Mouse (Mus musculus) adrenal gland, postnatal 14 days (tissue): ENCODE data around the gene Hdac1. TPM values are rescaled to one million over a fixed set of nuclear protein-coding genes. Genes with fewer than 3 reads are reported as not detected.

Experiments
- DNase-seq: peaks from one replicate; pipeline ENCODE4 v3.0.0; 2021; ENCODE audit warnings: mixed read lengths
- total RNA-seq: library from RNA; stranded (reverse); gene quantifications from 2 replicates; pipeline ENCODE4 v1.2.3, GENCODE M21; 2021

Hdac1 gene
- total RNA-seq, 1 experiment from 2014 or later: 55.7 TPM

- no peak for DNase-seq
Measured at GRCm38 (mm10) chr4:129510723-129511412, 31.6 kb downstream of the Hdac1 start.

- no peak for DNase-seq
Measured at GRCm38 (mm10) chr4:129509650-129510049, 32.9 kb downstream of the Hdac1 start.

- DNase-seq: peak; percentile 32
Measured at GRCm38 (mm10) chr4:129508834-129509600, 33.5 kb downstream of the Hdac1 start.

- DNase-seq: no peak
Measured at GRCm38 (mm10) chr4:129508237-129508515, 34.3 kb downstream of the Hdac1 start.

GRCm38 (mm10) chr4:129507434-129508236 is 34.9 kb downstream of the Hdac1 start:
- DNase-seq: no peak

- peak; percentile 72 for DNase-seq
Measured at GRCm38 (mm10) chr4:129505511-129505910, 37.0 kb downstream of the Hdac1 start.

- no peak for DNase-seq
Measured at GRCm38 (mm10) chr4:129502901-129503444, 39.5 kb downstream of the Hdac1 start.

- DNase-seq: no peak
Measured at GRCm38 (mm10) chr4:129502327-129502888, 40.1 kb downstream of the Hdac1 start.

- DNase-seq: peak; percentile 94
Measured at GRCm38 (mm10) chr4:129500607-129501566, 41.6 kb downstream of the Hdac1 start.

- no peak for DNase-seq
Measured at GRCm38 (mm10) chr4:129500017-129500416, 42.5 kb downstream of the Hdac1 start.

GRCm38 (mm10) chr4:129498941-129499340 is 43.6 kb downstream of the Hdac1 start:
- DNase-seq: peak; percentile 39

- DNase-seq: peak; percentile 45
Measured at GRCm38 (mm10) chr4:129496631-129497030, 45.9 kb downstream of the Hdac1 start.

- peak; percentile 19 for DNase-seq
Measured at GRCm38 (mm10) chr4:129495672-129496562, 46.6 kb downstream of the Hdac1 start.

GRCm38 (mm10) chr4:129494681-129495080 is 47.8 kb downstream of the Hdac1 start:
- peak; percentile 43 for DNase-seq

- peak; percentile 58 for DNase-seq
Measured at GRCm38 (mm10) chr4:129490972-129491880, 51.3 kb downstream of the Hdac1 start, which contains the start of the genes Tssk3 and Fam229a. TSS of gene Tssk3 (minus strand) at chr4:129491022. TSS of gene Fam229a (plus strand) at chr4:129491190.

- DNase-seq: no peak
Measured at GRCm38 (mm10) chr4:129481090-129481489, 61.4 kb downstream of the Hdac1 start.

GRCm38 (mm10) chr4:129479863-129480262 is 62.6 kb downstream of the Hdac1 start:
- DNase-seq: no peak

GRCm38 (mm10) chr4:129476047-129476446 is 66.5 kb downstream of the Hdac1 start:
- no peak for DNase-seq
